Mouse (Mus musculus): ENCODE data around the gene Phldb3.

Gene Phldb3

DNA sequence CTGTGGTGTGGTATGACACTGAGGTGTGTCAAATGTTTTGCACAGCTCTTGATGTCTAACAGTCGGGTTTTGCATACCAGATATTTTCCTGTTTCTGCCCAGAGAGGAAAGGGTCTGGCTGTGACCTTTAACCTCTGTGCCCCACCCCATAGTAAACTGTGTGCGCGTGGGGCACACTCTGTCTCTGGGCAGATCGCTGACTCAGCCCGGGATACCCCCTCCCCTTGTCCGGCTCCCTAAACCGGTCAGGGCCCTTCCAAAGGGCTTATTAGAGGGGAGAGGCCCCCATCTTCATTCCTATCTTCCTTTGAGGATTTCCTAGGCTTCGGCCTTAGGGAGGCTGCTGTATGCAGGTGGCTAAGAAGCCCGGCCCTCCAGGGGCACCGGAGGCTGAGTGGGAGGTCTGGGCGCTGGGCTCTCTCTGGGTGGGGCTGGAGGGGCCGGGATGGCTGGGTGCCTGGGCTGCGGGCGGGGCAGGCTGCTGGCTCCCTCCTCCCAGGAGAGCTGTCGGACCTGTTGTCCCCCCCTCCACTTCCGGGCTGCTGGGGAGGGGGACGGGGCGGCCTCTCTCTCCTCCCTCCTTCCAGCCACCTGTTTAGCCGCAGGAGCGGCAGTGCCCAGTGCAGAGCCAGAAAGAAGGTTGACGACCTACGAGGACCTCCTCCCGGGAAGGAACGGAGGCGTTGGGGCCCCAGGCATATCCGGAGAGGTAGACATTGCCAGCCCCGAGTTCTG lies at the start of gene Phldb3:
Gene Phldb3, plus strand, starts transcription at position 620 of the 735 bp plus-strand sequence.
- DNase-seq (ENCODE audit: inconsistent ontology term), result peak; percentile 10

- no peak for DNase-seq (ENCODE audit: inconsistent ontology term)
Observed at GRCm38 (mm10) chr7:24561450-24561849, 49.1 kb upstream of the Phldb3 start.

DNA sequence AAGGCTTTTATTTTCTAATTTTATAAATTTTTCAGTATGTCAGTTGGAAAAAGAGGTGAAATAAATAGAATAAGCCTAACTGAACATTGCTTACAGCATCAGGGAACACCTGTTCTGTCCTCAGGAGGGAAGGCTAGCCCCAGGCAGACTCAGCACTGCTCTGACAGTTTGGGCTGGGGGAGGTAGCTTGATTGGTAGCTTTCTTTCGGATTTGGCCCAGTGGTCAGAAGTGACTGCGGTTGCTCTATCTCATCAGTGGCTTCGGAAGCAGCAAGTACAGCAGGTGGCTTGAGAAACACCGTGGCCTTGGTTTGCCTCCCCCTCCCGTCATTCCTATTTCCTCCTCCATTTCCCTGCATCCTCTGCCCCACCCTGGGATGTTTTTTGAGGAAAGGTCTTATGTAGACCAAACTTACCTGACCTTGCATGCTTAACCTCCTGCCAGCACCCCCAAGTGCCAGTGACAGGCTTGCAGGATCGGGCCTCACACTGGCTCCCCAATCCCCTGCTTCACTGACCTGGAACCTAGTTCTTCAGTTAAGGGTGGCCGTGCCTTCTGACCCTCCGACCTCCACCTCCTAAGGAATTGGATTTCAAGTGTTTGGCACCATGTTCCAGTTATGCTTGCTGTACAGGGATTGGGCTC lies 47.2 kb upstream of the Phldb3 start:
- DNase-seq (ENCODE audit: inconsistent ontology term), result no peak

DNA sequence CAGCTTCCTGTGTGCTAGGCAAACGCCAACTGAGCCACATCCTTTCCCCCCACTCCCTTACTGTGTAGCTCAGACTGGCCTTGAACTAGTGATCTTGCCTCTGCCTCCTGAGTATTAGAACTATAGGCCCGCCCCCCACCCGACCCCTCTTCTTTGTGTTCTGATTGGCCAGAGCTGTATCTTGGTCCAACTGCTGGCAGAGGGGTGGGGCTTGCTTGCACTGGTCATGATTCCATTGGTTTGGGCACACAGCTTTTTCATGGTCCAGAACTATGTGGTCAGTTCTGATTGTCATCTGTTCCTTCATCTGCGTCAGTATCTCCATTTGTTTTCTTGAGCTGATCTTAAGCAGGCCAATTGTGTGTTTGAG lies 46.7 kb upstream of the Phldb3 start:
- no peak for DNase-seq (ENCODE audit: inconsistent ontology term)

DNA sequence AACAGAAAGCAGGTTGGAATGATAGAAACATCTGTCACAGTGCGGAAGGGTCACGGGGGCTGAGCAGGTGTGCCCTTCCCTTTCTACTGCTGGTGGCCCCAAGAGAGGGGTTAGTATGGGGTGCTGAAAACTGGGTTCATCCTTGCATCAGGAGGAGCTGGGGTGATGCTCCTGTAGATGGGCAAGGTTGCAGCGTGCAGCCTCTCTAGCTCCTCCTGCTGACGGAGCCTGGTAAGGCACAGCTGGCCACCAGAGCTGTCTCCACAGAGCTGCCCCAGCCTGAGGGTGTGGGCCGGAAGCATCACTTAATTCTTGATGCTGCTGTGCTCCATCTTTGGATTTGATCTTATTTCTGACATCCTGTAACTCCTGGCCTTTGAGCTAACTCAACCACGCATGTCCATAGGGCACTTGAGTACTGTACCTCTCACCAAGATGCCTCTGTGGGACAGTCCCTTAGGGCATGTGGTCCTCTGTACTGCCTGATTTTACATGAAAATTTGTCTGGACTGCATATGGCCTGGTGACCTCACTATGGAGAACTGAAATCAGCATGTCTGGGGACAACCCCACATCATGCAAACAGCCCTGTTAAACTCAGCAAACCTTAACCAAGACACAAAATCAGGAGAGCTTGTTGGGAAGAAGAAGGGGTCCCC lies 45.8 kb upstream of the Phldb3 start:
- DNase-seq (ENCODE audit: inconsistent ontology term), result peak; percentile 12

DNA sequence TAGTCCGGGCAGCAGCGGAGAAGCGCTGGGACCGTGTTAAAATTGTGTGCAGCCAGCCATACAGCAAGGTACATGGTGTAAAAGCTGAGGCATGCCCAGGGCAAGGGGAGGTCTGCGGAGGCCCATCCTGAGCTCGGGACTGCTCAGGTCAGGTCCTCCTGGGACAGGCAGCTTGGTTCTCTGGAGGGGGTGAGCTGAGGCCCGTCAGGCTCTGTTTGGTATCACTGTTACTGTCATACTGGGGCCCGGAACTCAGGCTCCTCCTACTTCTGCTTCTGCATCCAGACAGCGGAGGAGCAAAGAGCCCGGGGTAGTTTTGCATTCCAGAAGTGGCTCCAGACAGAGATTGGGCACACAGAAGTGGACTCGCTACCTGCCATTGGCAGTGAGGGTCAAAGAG lies 44.9 kb upstream of the Phldb3 start:
- DNase-seq (ENCODE audit: inconsistent ontology term), result no peak

DNA sequence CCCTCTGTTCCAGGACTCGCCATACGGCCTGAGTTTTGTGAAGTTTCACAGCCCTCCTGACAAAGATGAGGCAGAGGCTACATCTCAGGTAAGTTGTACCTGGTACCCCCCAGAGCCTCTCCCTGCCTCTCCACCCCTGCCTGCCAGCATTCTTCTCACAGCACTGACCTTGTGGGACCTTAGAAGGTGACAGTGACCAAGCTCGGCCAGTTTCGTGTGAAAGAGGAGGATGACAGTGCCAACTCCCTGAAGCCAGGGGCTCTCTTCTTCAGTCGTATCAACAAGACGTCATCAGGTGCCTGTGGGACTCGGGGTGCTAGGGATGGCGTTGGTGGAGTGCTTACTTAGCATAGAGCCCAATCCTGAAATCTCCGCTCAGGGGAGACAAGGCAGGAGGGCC lies 44.4 kb upstream of the Phldb3 start:
- DNase-seq (ENCODE audit: inconsistent ontology term), result no peak

GRCm38 (mm10) chr7:24568512-24568911 lies 42.1 kb upstream of the Phldb3 start:
- DNase-seq (ENCODE audit: inconsistent ontology term), result no peak

GRCm38 (mm10) chr7:24571071-24571470 lies 39.5 kb upstream of the Phldb3 start:
- no peak for DNase-seq (ENCODE audit: inconsistent ontology term)

DNA sequence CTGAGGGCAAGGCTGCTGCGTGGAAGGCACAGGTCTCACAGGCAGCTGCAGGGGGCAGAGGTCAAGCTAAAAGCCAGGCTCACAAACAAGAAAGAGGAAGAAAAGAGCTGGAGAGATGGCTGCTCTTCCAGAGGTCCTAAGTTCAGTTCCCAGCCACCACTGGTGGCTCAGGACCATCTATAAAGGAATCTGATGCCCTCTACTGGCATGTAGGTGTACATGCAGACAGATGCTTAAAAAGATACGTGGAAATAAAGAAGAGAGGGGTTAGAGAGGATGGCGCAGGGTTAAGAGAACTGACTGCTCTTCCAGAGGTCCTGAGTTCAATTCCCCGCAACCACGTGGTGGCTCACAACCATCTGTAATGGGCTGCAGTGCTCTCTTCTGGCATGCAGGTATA lies 38.1 kb upstream of the Phldb3 start:
- DNase-seq (ENCODE audit: inconsistent ontology term), result no peak

- peak; percentile 55 for DNase-seq (ENCODE audit: inconsistent ontology term)
Observed at GRCm38 (mm10) chr7:24574224-24574796, 36.3 kb upstream of the Phldb3 start.

- no peak for DNase-seq (ENCODE audit: inconsistent ontology term)
Observed at GRCm38 (mm10) chr7:24577811-24578210, 32.8 kb upstream of the Phldb3 start.

- DNase-seq (ENCODE audit: inconsistent ontology term), result no peak
Observed at GRCm38 (mm10) chr7:24584876-24585275, 25.7 kb upstream of the Phldb3 start.

DNA sequence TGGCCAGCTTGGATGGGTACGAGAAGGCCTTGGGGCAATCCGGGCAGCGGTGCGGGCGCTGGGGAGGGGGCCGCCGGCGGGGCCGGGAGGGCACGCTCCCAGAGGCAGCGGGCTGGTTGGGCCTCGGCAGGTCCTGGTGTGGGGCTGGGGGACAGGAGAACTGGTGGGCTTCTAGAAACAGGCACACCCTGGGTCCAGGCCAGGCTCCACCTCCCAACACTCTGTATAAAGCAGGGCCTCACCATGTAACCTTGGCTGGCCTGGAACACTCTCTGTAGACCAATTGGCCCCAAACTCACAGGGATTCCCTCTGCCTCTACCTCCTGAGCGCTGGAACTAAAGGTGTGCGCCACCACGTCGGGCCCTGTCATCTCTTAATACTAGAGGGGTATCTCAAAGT lies 24.6 kb upstream of the Phldb3 start:
- no peak for DNase-seq (ENCODE audit: inconsistent ontology term)

DNA sequence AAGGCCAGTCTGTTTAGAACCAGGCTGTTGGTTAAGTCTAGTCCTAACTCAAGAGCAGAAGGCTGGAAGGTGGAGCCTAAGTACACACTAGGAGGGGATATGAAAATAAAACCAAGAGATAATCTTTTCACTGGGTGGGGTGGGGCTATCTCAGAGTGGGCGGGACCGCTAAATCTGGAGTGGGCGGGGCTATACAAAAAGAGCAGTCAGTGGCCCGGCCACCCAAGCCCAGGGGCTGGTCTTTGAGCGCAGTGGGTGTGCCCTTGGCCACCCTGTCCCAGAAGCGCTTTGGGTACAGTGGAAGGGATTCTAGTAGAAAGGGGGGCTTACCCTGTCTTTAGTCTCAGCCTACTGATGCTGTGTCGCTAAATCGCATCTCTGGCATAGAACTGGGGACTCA lies 23.7 kb upstream of the Phldb3 start:
- no peak for DNase-seq (ENCODE audit: inconsistent ontology term)

DNA sequence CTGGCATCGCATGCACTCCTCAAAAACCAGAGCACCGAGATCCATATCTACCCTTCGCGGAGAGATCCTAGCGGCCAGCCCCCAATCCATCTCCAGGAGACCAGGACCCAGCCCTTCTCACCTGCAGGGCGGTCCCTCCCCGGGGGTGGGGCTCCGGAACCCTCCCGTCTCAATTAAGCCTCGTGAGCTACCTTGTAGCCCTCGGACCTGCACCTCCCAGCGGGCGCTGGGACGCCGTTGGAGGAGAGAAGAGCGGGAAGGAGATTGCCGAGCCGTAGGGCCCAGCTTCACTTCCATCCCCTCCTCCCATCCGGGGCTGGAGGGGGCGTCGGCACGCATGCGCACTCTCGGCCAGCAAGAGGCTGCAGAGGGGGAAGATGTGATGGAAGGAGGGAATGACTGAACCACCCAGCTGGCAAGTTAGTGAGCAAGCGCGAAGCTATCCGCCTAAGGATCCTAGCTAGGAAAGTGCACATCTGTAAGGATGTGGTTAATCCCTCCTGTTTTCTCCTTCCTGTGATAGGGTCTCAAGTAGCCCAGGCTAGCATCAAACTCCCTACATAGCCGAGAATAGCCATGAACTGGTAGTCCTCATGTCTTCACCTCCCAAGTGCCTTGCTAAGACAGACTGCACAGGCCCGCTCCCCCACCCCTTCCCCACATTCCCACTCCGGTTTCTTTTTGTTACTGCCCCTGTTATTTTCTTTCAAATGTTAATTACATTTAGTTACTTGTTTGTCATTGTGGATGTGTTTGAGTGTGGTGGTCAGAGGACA lies 23.0 kb upstream of the Phldb3 start, which contains the start of the genes Ethe1 and Zfp575:
Gene Ethe1, plus strand, starts transcription at position 214 of the 776 bp plus-strand sequence.
Gene Zfp575, minus strand, starts transcription at position 312 of the 776 bp plus-strand sequence.
- DNase-seq (ENCODE audit: inconsistent ontology term), result peak; percentile 69

DNA sequence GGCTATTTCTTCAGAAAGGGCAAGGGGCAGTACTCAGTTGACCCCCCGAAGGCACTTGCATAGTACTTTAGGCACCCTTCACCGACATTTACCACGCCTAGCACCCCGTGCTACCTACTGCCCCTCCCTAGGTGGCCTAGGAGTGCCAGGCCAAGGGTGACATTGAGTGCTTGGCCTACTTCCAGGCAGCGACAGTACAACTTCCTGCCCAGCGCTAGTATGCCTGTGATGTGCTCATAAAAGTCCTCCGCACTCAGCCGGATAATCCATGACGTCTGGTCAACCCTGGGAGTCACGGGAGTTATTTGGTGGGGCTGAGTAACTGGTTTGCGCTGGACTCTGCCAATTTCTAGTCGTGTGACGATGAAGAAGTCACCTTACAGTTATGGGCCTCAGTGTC lies 22.2 kb upstream of the Phldb3 start:
- DNase-seq (ENCODE audit: inconsistent ontology term), result no peak

DNA sequence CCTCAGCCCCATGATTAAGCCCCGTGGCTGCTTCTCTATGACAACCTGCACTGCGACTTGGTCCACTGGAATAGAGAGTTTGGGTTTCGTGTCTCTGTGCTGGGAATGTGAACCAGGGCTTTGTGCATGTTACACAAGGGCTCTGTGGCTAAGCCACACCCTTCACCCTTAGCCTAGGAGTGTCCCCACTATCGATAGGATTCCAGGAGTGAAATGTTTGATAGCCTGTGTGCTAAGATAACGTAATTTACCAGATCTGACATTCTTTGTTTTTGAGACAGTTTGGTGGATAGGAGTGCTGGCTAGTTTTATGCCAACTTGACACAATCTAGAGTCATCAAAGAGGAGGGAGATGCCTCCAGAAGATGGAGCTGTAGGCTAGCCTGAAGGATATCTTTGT lies 18.8 kb upstream of the Phldb3 start:
- DNase-seq (ENCODE audit: inconsistent ontology term), result no peak

- DNase-seq (ENCODE audit: inconsistent ontology term), result no peak
Observed at GRCm38 (mm10) chr7:24592163-24592562, 18.4 kb upstream of the Phldb3 start.

DNA sequence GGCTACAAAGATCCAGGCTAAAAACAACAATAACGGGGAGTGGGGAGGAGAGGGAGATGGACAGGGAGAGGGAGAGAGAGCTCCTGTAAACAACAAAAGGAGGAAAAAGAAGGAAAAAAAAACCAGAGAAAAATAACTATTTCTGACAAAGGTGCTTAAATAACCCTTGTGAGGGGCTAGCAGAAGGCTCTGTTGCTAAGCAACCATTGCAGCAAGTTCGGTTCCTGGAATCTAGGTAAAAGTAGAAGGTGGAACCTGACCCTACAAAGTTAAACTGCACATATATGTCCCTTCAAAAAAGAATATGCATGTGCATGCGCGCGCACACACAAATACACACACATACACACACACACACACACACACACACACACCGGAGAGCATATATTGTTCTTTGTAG lies 17.8 kb upstream of the Phldb3 start:
- no peak for DNase-seq (ENCODE audit: inconsistent ontology term)

GRCm38 (mm10) chr7:24593621-24594308 lies 16.8 kb upstream of the Phldb3 start:
- DNase-seq (ENCODE audit: inconsistent ontology term), result peak; percentile 75

All from Muller cell, postnatal 12 days (primary cell).